ENCODE assay signal across 9 mouse cellular contexts in the genomic region with DNA sequence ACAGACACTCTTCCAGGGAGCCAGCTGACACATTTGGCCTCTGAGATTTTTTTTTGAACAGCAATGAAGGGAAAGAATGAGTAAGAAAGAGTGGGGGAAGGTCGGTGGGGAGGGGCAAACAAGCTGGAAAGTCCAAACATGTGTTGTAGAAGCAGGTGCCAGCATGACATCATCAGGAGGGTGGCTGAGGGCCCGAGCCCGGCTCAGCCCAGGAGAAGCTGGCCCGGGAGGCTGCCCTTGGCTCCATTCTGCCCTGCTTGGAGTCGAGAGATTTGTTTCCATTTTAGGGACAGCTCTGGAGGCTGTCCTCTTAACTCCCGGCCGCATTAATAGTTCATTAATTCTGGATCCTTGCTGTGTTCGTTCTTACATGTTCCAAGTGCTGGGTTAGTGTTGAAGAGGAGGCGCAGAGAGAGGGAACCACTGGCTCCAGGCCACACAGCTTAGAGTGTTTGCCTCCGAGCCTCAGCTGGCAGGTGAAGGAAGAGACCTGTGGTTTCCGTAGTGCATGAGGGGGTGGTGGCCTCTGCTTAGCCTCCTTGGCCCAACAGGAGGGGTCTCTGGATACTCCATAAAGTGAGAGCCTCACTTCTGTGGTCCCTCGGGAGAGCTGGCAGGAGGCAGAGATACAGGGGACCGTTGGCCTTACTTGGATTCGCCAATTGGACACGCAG.
A peak's percentile ranks its signal among the peaks of the same experiment; 100 is the strongest.
DNase-seq lines count a peak whose midpoint lies in the region; ATAC-seq and TF ChIP-seq lines count a peak whose summit lies in the region.
"Had no signal": no experiment of that assay in that cellular context is flagged by ENCODE, and none has a peak within 500 bp of the region (broad histone marks: within the 10 kb centered on the region; RNA-seq: fewer than 3 reads in every experiment).

No protein-coding gene starts in this region.

- no peaks in the 10 kb centered on the region for H3K9me3 ChIP-seq in forebrain, postnatal 0 days (ENCODE audit: low read length)
- no peaks in the 10 kb centered on the region for H3K9me3 ChIP-seq in hindbrain, embryonic 16.5 days (ENCODE audit: control insufficient read depth, low read length)
- H3K9me3 ChIP-seq in lung, postnatal 0 days (ENCODE audit: low read length), result no peaks in the 10 kb centered on the region
- H3K9me3 ChIP-seq: midbrain, embryonic 12.5 days had no signal

- H3K4me3 ChIP-seq in spleen, adult 2 months (ENCODE audit: extremely low read depth, insufficient read depth, insufficient read length), result no peak overlapping the region
- no peak overlapping the region for H3K4me3 ChIP-seq in forebrain, postnatal 0 days (ENCODE audit: low read depth, low read length)
- H3K4me3 ChIP-seq in hindbrain, embryonic 16.5 days (ENCODE audit: low read length), result no peak overlapping the region
- H3K4me3 ChIP-seq in lung, postnatal 0 days (ENCODE audit: low read depth, low read length), result no peak overlapping the region
- H3K4me3 ChIP-seq: midbrain, embryonic 12.5 days had no signal

- TF ChIP-seq POLR2A in spleen, adult 2 months (IDR thresholded peaks at IDR 0.05; ENCODE audit: low read depth, low read length), result no peak

- no peak for TF ChIP-seq CTCF in spleen, adult 2 months (IDR thresholded peaks at IDR 0.05; ENCODE audit: extremely low read depth, insufficient read depth, insufficient read length, insufficient replicate concordance)
- TF ChIP-seq CTCF in forebrain, postnatal 0 days (IDR thresholded peaks at IDR 0.05; ENCODE audit: low read depth), result no peak
- no peak for TF ChIP-seq CTCF in lung, postnatal 0 days (IDR thresholded peaks at IDR 0.05)

- peaks cover 58% of the 10 kb centered on the region for H3K4me1 ChIP-seq in spleen, adult 2 months (ENCODE audit: control insufficient read depth, insufficient read depth, insufficient read length)
- H3K4me1 ChIP-seq in forebrain, postnatal 0 days (ENCODE audit: insufficient read depth), result 0 out of 2 replicates have a peak, but pooled peaks cover 11% of the 10 kb centered on the region
- peaks cover 53% of the 10 kb centered on the region for H3K4me1 ChIP-seq in hindbrain, embryonic 16.5 days (ENCODE audit: control insufficient read depth, insufficient read depth, low read depth, low read length)
- peaks cover 46% of the 10 kb centered on the region for H3K4me1 ChIP-seq in lung, postnatal 0 days (ENCODE audit: insufficient read depth, low read depth, low read length)

- ATAC-seq in forebrain, postnatal 0 days, result peak; percentile 38; the same call in 1 of the 2 replicates
- no peak; the same call in 1 of the 2 replicates for ATAC-seq in hindbrain, embryonic 16.5 days
- ATAC-seq in lung, postnatal 0 days, result peak; percentile 22; the same call in 1 of the 2 replicates
- ATAC-seq in frontal cortex, adult (ENCODE audit: low TSS enrichment), result no peak

- DNase-seq in spleen, adult 2 months (ENCODE audit: low read depth in 1 of 2, low spot score in 2 of 2), result no peak
- no peak for DNase-seq in spleen, adult 12 weeks (ENCODE audit: low spot score)
- DNase-seq in brain, adult 2 months (ENCODE audit: low read depth, low spot score), result peak; percentile 69
- DNase-seq in forebrain, postnatal 0 days, result no peak
- peak; percentile 74 for DNase-seq in lung, postnatal 0 days (ENCODE audit: low spot score)
- DNase-seq in retina, embryonic 14.5 days (ENCODE audit: low spot score), result no peak

- no peak overlapping the region for H3K9ac ChIP-seq in forebrain, postnatal 0 days
- no peak overlapping the region for H3K9ac ChIP-seq in hindbrain, embryonic 16.5 days (ENCODE audit: low read depth, low read length)
- no peak overlapping the region for H3K9ac ChIP-seq in lung, postnatal 0 days (replicated peaks; ENCODE audit: low read depth)
- H3K9ac ChIP-seq: midbrain, embryonic 12.5 days had no signal

- H3K36me3 ChIP-seq in spleen, adult 2 months (ENCODE audit: control insufficient read depth, insufficient read depth, low read length), result no peaks in the 10 kb centered on the region
- H3K36me3 ChIP-seq in forebrain, postnatal 0 days (ENCODE audit: insufficient read depth), result no peaks in the 10 kb centered on the region
- no peaks in the 10 kb centered on the region for H3K36me3 ChIP-seq in hindbrain, embryonic 16.5 days (ENCODE audit: control insufficient read depth, insufficient read depth, low read length)
- no peaks in the 10 kb centered on the region for H3K36me3 ChIP-seq in lung, postnatal 0 days (ENCODE audit: insufficient read depth, low read length)
- H3K36me3 ChIP-seq: midbrain, embryonic 12.5 days had no signal

- WGBS in spleen, adult 2 months, result 35% methylated on average over 15 of the region's 15 CpGs
- WGBS in forebrain, postnatal 0 days, result 36% methylated on average over 15 of the region's 15 CpGs
- WGBS in hindbrain, embryonic 16.5 days, result 45% methylated on average over 15 of the region's 15 CpGs
- 26% methylated on average over 15 of the region's 15 CpGs for WGBS in lung, postnatal 0 days

- no peak overlapping the region for H3K4me2 ChIP-seq in forebrain, postnatal 0 days (ENCODE audit: low read depth)
- H3K4me2 ChIP-seq in hindbrain, embryonic 16.5 days (ENCODE audit: low read length), result no peak overlapping the region
- no peak overlapping the region for H3K4me2 ChIP-seq in lung, postnatal 0 days (replicated peaks; ENCODE audit: low read depth, low read length)
- H3K4me2 ChIP-seq: midbrain, embryonic 12.5 days had no signal

- TF ChIP-seq EP300 in lung, postnatal 0 days (IDR thresholded peaks at IDR 0.05), result no peak

- peak overlapping the region; percentile 59 for H3K27ac ChIP-seq in spleen, adult 2 months (ENCODE audit: insufficient read depth, low read length)
- no peak overlapping the region for H3K27ac ChIP-seq in forebrain, postnatal 0 days (ENCODE audit: low read depth, low read length)
- peak overlapping the region; percentile 44 for H3K27ac ChIP-seq in hindbrain, embryonic 16.5 days (ENCODE audit: low read depth, low read length)
- peak overlapping the region; percentile 90 for H3K27ac ChIP-seq in lung, postnatal 0 days (ENCODE audit: low read length)
- H3K27ac ChIP-seq: midbrain, embryonic 12.5 days had no signal

- no peaks in the 10 kb centered on the region for H3K27me3 ChIP-seq in spleen, adult 2 months (ENCODE audit: control insufficient read depth, insufficient read depth, low read length)
- no peaks in the 10 kb centered on the region for H3K27me3 ChIP-seq in forebrain, postnatal 0 days (ENCODE audit: insufficient read depth, low read length)
- H3K27me3 ChIP-seq in hindbrain, embryonic 16.5 days (replicated peaks; ENCODE audit: control insufficient read depth, insufficient read depth, low read length), result no peaks in the 10 kb centered on the region
- no peaks in the 10 kb centered on the region for H3K27me3 ChIP-seq in lung, postnatal 0 days (replicated peaks; ENCODE audit: insufficient read depth, low read length)
- H3K27me3 ChIP-seq: midbrain, embryonic 12.5 days had no signal

Comparison
In these comparisons a context has a peak if more than half of its experiments do, and no peak if none do; other contexts are left out.
1. DNase-seq: peak in brain, adult 2 months (single experiment) and lung, postnatal 0 days (single experiment); none in spleen, adult 2 months (0 of 2), spleen, adult 12 weeks (single experiment), forebrain, postnatal 0 days (single experiment) and retina, embryonic 14.5 days (single experiment).
2. ATAC-seq: peak in forebrain, postnatal 0 days (single experiment) and lung, postnatal 0 days (single experiment); none in hindbrain, embryonic 16.5 days (single experiment) and frontal cortex, adult (single experiment).